Mouse (Mus musculus): ENCODE results near the gene Fam160a2.

DNA sequence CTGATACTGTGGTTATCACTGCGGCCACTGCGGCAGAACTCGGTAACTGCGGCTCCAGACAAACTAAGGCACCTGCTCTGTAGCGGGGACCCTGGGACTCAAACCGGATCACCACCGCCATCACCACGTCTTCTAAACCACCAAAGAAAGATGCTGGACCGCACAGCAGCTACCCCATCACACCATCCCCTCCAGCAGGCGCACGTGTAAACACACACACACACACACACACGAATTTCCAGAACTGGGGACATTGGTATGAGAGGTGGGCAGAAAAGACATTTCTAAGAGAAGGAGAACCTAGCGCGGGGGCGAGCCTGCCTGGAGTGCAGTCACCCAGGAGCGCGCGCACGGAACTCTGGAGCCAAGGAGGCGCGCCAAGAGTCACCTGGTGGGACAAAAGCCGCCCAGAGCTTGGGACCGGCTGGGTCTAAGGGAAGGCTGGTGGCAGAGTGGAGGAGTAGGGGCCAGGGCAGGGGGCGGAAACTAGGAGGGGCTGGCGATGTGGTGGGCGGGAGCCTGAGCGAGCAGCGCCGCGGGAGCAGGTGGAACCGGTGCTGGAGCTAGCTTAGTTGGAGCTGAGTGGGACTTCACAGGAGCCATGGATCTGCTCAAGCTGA is 25.7 kb upstream of the Fam160a2 start, which contains the start of gene Cckbr:
- TF ChIP-seq POLR2A (IDR thresholded peaks at IDR 0.05; ENCODE audit: extremely low read depth, insufficient read depth, low read length): no peak; the same call in 1 of the 2 replicates
- no peak for TF ChIP-seq CTCF (IDR thresholded peaks at IDR 0.05; ENCODE audit: extremely low read depth, insufficient read depth, low read length)
